Mouse (Mus musculus) embryonic facial prominence, embryonic 14.5 days (tissue): ENCODE measurements around the gene Brpf3. TPM values are rescaled to one million over a fixed set of nuclear protein-coding genes. Genes with fewer than 3 reads are reported as not detected.

ENCODE experiments used
- ATAC-seq: fragments of 200-750 bp; cut with Nextera tagmentation; 2 replicates; pipeline ENCODE4 v1.8.0; 2017; ENCODE audit warnings: low read depth, moderate number of reproducible peaks, moderate TSS enrichment
- DNase-seq: peaks from one replicate; pipeline ENCODE4 v3.0.0-alpha.2; 2015; ENCODE audit warnings: low spot score
- H3K27ac ChIP-seq: fragments of 300-500 bp; sonication (generic); replicated peaks from 2 replicates; pipeline ENCODE4 v1.5.1; 2014; ENCODE audit warnings: low read depth, mild to moderate bottlenecking, low read length, moderate library complexity
- H3K27me3 ChIP-seq: fragments of 300-500 bp; sonication (generic); replicated peaks from 2 replicates; pipeline ENCODE4 v1.6.1; 2014; ENCODE audit warnings: low read length; ENCODE audit not compliant: control insufficient read depth, insufficient read depth
- H3K36me3 ChIP-seq: fragments of 300-500 bp; sonication (generic); 2 replicates; pipeline ENCODE4 v1.6.1; 2014; ENCODE audit warnings: low read length, mixed read lengths; ENCODE audit not compliant: control insufficient read depth, insufficient read depth
- H3K4me1 ChIP-seq: fragments of 300-500 bp; sonication (generic); 2 replicates; pipeline ENCODE4 v1.6.1; 2014; ENCODE audit warnings: antibody characterized with exemption, low read length; ENCODE audit not compliant: control insufficient read depth, insufficient read depth
- H3K4me2 ChIP-seq: fragments of 300-500 bp; sonication (generic); 2 replicates; pipeline ENCODE4 v1.6.1; 2014; ENCODE audit warnings: low read depth, mild to moderate bottlenecking, low read length, moderate library complexity, mixed read lengths
- H3K4me3 ChIP-seq: fragments of 300-500 bp; sonication (generic); 2 replicates; pipeline ENCODE4 v1.5.1; 2014; ENCODE audit warnings: low read depth, mild to moderate bottlenecking, low read length
- H3K9ac ChIP-seq: fragments of 300-500 bp; sonication (generic); 2 replicates; pipeline ENCODE4 v1.6.1; 2014; ENCODE audit warnings: low read depth, mild to moderate bottlenecking, low read length, moderate library complexity, mixed read lengths
- H3K9me3 ChIP-seq: fragments of 300-500 bp; sonication (generic); 2 replicates; pipeline ENCODE4 v1.6.1; 2016; ENCODE audit warnings: low read length; ENCODE audit not compliant: control insufficient read depth
- WGBS: fragments of 180-500 bp; shearing (Covaris S2); extraction: QIAGEN DNeasy Blood & Tissue Kit; methylation state at CpG from one replicate; pipeline ENCODE4 v1.1.7; 2014; 5-methylcytosine and 5-hydroxymethylcytosine counted together
- polyA plus RNA-seq: library from polyadenylated mRNA; unstranded; fragments of >200 nt; fragmentation: Nextera tagmentation; extraction: Ambion mirVana; gene quantifications from 2 replicates; pipeline ENCODE4 v1.2.1, GENCODE M21; 2014

Brpf3 gene
- polyA plus RNA-seq, 1 experiment from 2014 or later, result 10.2 TPM

GRCm38 (mm10) chr17:28869412-28870110, 68.7 kb downstream of the Brpf3 start:
- Histone ChIP-seq H3K27ac (no peak overlapping the region), H3K4me2 (no peak overlapping the region), H3K27me3 (no peaks in the 10 kb centered on the region), H3K36me3 (no peaks in the 10 kb centered on the region), H3K4me3 (no peak overlapping the region), H3K4me1 (no peaks in the 10 kb centered on the region), H3K9ac (no peak overlapping the region), H3K9me3 (no peaks in the 10 kb centered on the region)
- DNase-seq (peak; percentile 55), ATAC-seq (peak; percentile 86)
- WGBS, result 65% methylated on average over 9 of the region's 9 CpGs

GRCm38 (mm10) chr17:28870435-28870834, 69.5 kb downstream of the Brpf3 start:
- no peak overlapping the region for H3K9ac ChIP-seq
- no peak for ATAC-seq
- no peak for DNase-seq
- H3K4me1 ChIP-seq, result peaks cover 5% of the 10 kb centered on the region; the same call in 1 of the 2 replicates
- H3K4me3 ChIP-seq, result no peak overlapping the region
- H3K27me3 ChIP-seq, result no peaks in the 10 kb centered on the region
- WGBS, result 71% methylated on average over 5 of the region's 5 CpGs
- no peaks in the 10 kb centered on the region for H3K9me3 ChIP-seq
- H3K27ac ChIP-seq, result no peak overlapping the region
- H3K4me2 ChIP-seq, result no peak overlapping the region
- no peaks in the 10 kb centered on the region for H3K36me3 ChIP-seq

- WGBS, result 73% methylated on average over 11 of the region's 11 CpGs
- no peak overlapping the region for H3K4me2 ChIP-seq
- DNase-seq (no peak), ATAC-seq (no peak)
- H3K36me3 ChIP-seq, result no peaks in the 10 kb centered on the region
- H3K4me1 ChIP-seq, result peaks cover 5% of the 10 kb centered on the region; the same call in 1 of the 2 replicates
- H3K9ac ChIP-seq, result no peak overlapping the region
- no peak overlapping the region for H3K27ac ChIP-seq
- H3K4me3 ChIP-seq, result no peak overlapping the region
- no peaks in the 10 kb centered on the region for H3K9me3 ChIP-seq
- H3K27me3 ChIP-seq, result no peaks in the 10 kb centered on the region
Measured at GRCm38 (mm10) chr17:28871831-28872230, 70.9 kb downstream of the Brpf3 start.

- Histone ChIP-seq H3K4me3 (no peak overlapping the region), H3K27me3 (no peaks in the 10 kb centered on the region), H3K4me1 (peaks cover 5% of the 10 kb centered on the region; the same call in 1 of the 2 replicates), H3K4me2 (no peak overlapping the region), H3K27ac (no peak overlapping the region), H3K36me3 (no peaks in the 10 kb centered on the region), H3K9ac (no peak overlapping the region), H3K9me3 (no peaks in the 10 kb centered on the region)
- ATAC-seq, result no peak
- DNase-seq, result no peak
- 90% methylated on average over 6 of the region's 7 CpGs for WGBS
Measured at GRCm38 (mm10) chr17:28872322-28872721, 71.4 kb downstream of the Brpf3 start.

GRCm38 (mm10) chr17:28874216-28874615, 73.3 kb downstream of the Brpf3 start:
- WGBS, result 78% methylated on average over 4 of the region's 4 CpGs
- no peak for DNase-seq
- Histone ChIP-seq H3K27ac (no peak overlapping the region), H3K27me3 (no peaks in the 10 kb centered on the region), H3K9me3 (no peaks in the 10 kb centered on the region), H3K9ac (no peak overlapping the region), H3K4me2 (no peak overlapping the region), H3K4me1 (peaks cover 5% of the 10 kb centered on the region; the same call in 1 of the 2 replicates), H3K4me3 (no peak overlapping the region), H3K36me3 (no peaks in the 10 kb centered on the region)
- no peak for ATAC-seq

- Histone ChIP-seq H3K27ac (no peak overlapping the region), H3K27me3 (no peaks in the 10 kb centered on the region), H3K9ac (no peak overlapping the region), H3K4me1 (peaks cover 5% of the 10 kb centered on the region; the same call in 1 of the 2 replicates), H3K4me3 (no peak overlapping the region), H3K4me2 (no peak overlapping the region), H3K9me3 (no peaks in the 10 kb centered on the region), H3K36me3 (no peaks in the 10 kb centered on the region)
- DNase-seq, result no peak
- 59% methylated on average over 7 of the region's 7 CpGs for WGBS
- ATAC-seq, result no peak
Measured at GRCm38 (mm10) chr17:28874825-28875224, 73.9 kb downstream of the Brpf3 start.

- Histone ChIP-seq H3K4me2 (no peak overlapping the region), H3K9ac (no peak overlapping the region)
- peak; percentile 85 for DNase-seq
Measured at GRCm38 (mm10) chr17:28875316-28875715, 74.4 kb downstream of the Brpf3 start.

GRCm38 (mm10) chr17:28876331-28876730, 75.4 kb downstream of the Brpf3 start:
- ATAC-seq (no peak), DNase-seq (no peak)
- peak overlapping the region; percentile 35 for H3K4me2 ChIP-seq
- no peaks in the 10 kb centered on the region for H3K9me3 ChIP-seq
- H3K27me3 ChIP-seq, result no peaks in the 10 kb centered on the region
- H3K36me3 ChIP-seq, result no peaks in the 10 kb centered on the region
- H3K4me1 ChIP-seq, result peaks cover 5% of the 10 kb centered on the region; the same call in 1 of the 2 replicates
- no peak overlapping the region for H3K4me3 ChIP-seq
- no peak overlapping the region for H3K9ac ChIP-seq
- H3K27ac ChIP-seq, result no peak overlapping the region
- 59% methylated on average over 5 of the region's 5 CpGs for WGBS

More at GRCm38 (mm10) chr17:28875316-28875715, 74.4 kb downstream of the Brpf3 start:
- Histone ChIP-seq H3K4me3 (no peak overlapping the region), H3K9me3 (no peaks in the 10 kb centered on the region), H3K4me1 (peaks cover 5% of the 10 kb centered on the region; the same call in 1 of the 2 replicates), H3K36me3 (no peaks in the 10 kb centered on the region), H3K27ac (no peak overlapping the region; the same call in 1 of the 2 replicates), H3K27me3 (no peaks in the 10 kb centered on the region)
- peak; percentile 67 for ATAC-seq
- 41% methylated on average over 8 of the region's 8 CpGs for WGBS

GRCm38 (mm10) chr17:28876821-28877220, 75.9 kb downstream of the Brpf3 start:
- Histone ChIP-seq H3K27me3 (no peaks in the 10 kb centered on the region), H3K4me2 (peak overlapping the region; percentile 35), H3K4me3 (no peak overlapping the region), H3K4me1 (peaks cover 5% of the 10 kb centered on the region; the same call in 1 of the 2 replicates), H3K27ac (no peak overlapping the region), H3K9me3 (no peaks in the 10 kb centered on the region), H3K9ac (peak overlapping the region; percentile 34; the same call in 1 of the 2 replicates), H3K36me3 (no peaks in the 10 kb centered on the region)
- WGBS, result 18% methylated on average over 19 of the region's 19 CpGs
- ATAC-seq, result no peak
- peak; percentile 36 for DNase-seq
